Mouse (Mus musculus) kidney, embryonic 14.5 days (tissue): ENCODE results near the gene Nkx2-3. TPM values are rescaled to one million over a fixed set of nuclear protein-coding genes. Genes with fewer than 3 reads are reported as not detected.
A peak's percentile ranks its signal among the peaks of the same experiment; 100 is the strongest.

Experiments used
- ATAC-seq: fragments of 200-750 bp; cut with Nextera tagmentation; 2 replicates; pipeline ENCODE4 v1.8.0; 2017; ENCODE audit warnings: moderate number of reproducible peaks, mild to moderate bottlenecking, moderate TSS enrichment, moderate library complexity; ENCODE audit not compliant: low FRiP score, low TSS enrichment
- H3K27ac ChIP-seq: fragments of 300-500 bp; sonication (generic); 2 replicates; pipeline ENCODE4 v1.5.1; 2014; ENCODE audit warnings: low read depth, mild to moderate bottlenecking, low read length, moderate library complexity, mixed read lengths
- H3K27me3 ChIP-seq: fragments of 300-500 bp; sonication (generic); 2 replicates; pipeline ENCODE4 v1.6.1; 2014; ENCODE audit warnings: mild to moderate bottlenecking, low read length; ENCODE audit not compliant: control insufficient read depth, insufficient read depth
- H3K36me3 ChIP-seq: fragments of 300-500 bp; sonication (generic); 2 replicates; pipeline ENCODE4 v1.6.1; 2014; ENCODE audit warnings: low read length, mixed read lengths; ENCODE audit not compliant: control insufficient read depth, insufficient read depth
- H3K4me1 ChIP-seq: fragments of 300-500 bp; sonication (generic); 2 replicates; pipeline ENCODE4 v1.6.1; 2014; ENCODE audit warnings: low read length, mixed read lengths; ENCODE audit not compliant: control insufficient read depth, insufficient read depth
- H3K4me2 ChIP-seq: fragments of 300-500 bp; sonication (generic); replicated peaks from 2 replicates; pipeline ENCODE4 v1.6.1; 2014; ENCODE audit warnings: low read depth, mild to moderate bottlenecking, low read length
- H3K4me3 ChIP-seq: fragments of 300-500 bp; sonication (generic); 2 replicates; pipeline ENCODE4 v1.5.1; 2014; ENCODE audit warnings: mild to moderate bottlenecking, low read length
- H3K9ac ChIP-seq: fragments of 300-500 bp; sonication (generic); 2 replicates; pipeline ENCODE4 v1.6.1; 2014; ENCODE audit warnings: low read depth, mild to moderate bottlenecking, low read length, moderate library complexity
- H3K9me3 ChIP-seq: fragments of 300-500 bp; sonication (generic); 2 replicates; pipeline ENCODE4 v1.6.1; 2016; ENCODE audit warnings: low read length; ENCODE audit not compliant: control insufficient read depth
- WGBS: fragments of 180-500 bp; shearing (Covaris S2); extraction: QIAGEN DNeasy Blood & Tissue Kit; methylation state at CpG from one replicate; pipeline ENCODE4 v1.1.7; 2014; 5-methylcytosine and 5-hydroxymethylcytosine counted together
- polyA plus RNA-seq: library from polyadenylated mRNA; unstranded; fragments of >200 nt; fragmentation: Nextera tagmentation; extraction: Ambion mirVana; gene quantifications from 2 replicates; pipeline ENCODE4 v1.2.1, GENCODE M21; 2014

The Nkx2-3 gene
- polyA plus RNA-seq, 1 experiment from 2014 or later, result 0.14 TPM

GRCm38 (mm10) chr19:43583595-43583994, 28.5 kb upstream of the Nkx2-3 start:
- peaks cover 71% of the 10 kb centered on the region for H3K27me3 ChIP-seq
- WGBS, result under 1% methylated on average over 17 of the region's 17 CpGs

GRCm38 (mm10) chr19:43584788-43585187, 27.3 kb upstream of the Nkx2-3 start:
- 1% methylated on average over 13 of the region's 13 CpGs for WGBS
- Histone ChIP-seq H3K9ac (no peak overlapping the region), H3K36me3 (no peaks in the 10 kb centered on the region), H3K27me3 (peaks cover 74% of the 10 kb centered on the region), H3K4me3 (peak overlapping the region; percentile 14; the same call in 1 of the 2 replicates), H3K9me3 (no peaks in the 10 kb centered on the region), H3K4me2 (peak overlapping the region; percentile 29), H3K27ac (no peak overlapping the region), H3K4me1 (0 out of 2 replicates have a peak, but pooled peaks cover 5% of the 10 kb centered on the region)
- ATAC-seq, result no peak

More at GRCm38 (mm10) chr19:43583595-43583994, 28.5 kb upstream of the Nkx2-3 start:
- Histone ChIP-seq H3K4me1 (0 out of 2 replicates have a peak, but pooled peaks cover 5% of the 10 kb centered on the region), H3K36me3 (no peaks in the 10 kb centered on the region), H3K4me3 (no peak overlapping the region), H3K4me2 (no peak overlapping the region), H3K9ac (no peak overlapping the region), H3K9me3 (no peaks in the 10 kb centered on the region), H3K27ac (no peak overlapping the region)
- ATAC-seq, result no peak

GRCm38 (mm10) chr19:43592026-43592425, 20.1 kb upstream of the Nkx2-3 start:
- Histone ChIP-seq H3K27me3 (peaks cover 69% of the 10 kb centered on the region), H3K4me3 (no peak overlapping the region), H3K36me3 (no peaks in the 10 kb centered on the region), H3K9ac (no peak overlapping the region), H3K9me3 (no peaks in the 10 kb centered on the region), H3K27ac (no peak overlapping the region), H3K4me1 (no peaks in the 10 kb centered on the region), H3K4me2 (no peak overlapping the region)
- no peak for ATAC-seq
- WGBS, result 55% methylated on average over 4 of the region's 4 CpGs

GRCm38 (mm10) chr19:43596981-43597380, 15.1 kb upstream of the Nkx2-3 start:
- Histone ChIP-seq H3K27me3 (peaks cover 99% of the 10 kb centered on the region), H3K4me2 (no peak overlapping the region), H3K9ac (no peak overlapping the region), H3K27ac (no peak overlapping the region), H3K9me3 (no peaks in the 10 kb centered on the region), H3K36me3 (no peaks in the 10 kb centered on the region), H3K4me1 (peaks cover 8% of the 10 kb centered on the region), H3K4me3 (no peak overlapping the region)
- WGBS, result 11% methylated on average over 5 of the region's 5 CpGs
- ATAC-seq, result no peak

- peaks cover 99% of the 10 kb centered on the region for H3K27me3 ChIP-seq
- 2% methylated on average over 25 of the region's 25 CpGs for WGBS
- no peak for ATAC-seq
- peak overlapping the region; percentile 16; the same call in 1 of the 2 replicates for H3K4me3 ChIP-seq
- H3K4me1 ChIP-seq, result peaks cover 8% of the 10 kb centered on the region
- H3K27ac ChIP-seq, result no peak overlapping the region
- no peak overlapping the region for H3K9ac ChIP-seq
- H3K4me2 ChIP-seq, result no peak overlapping the region
- no peaks in the 10 kb centered on the region for H3K36me3 ChIP-seq
- no peaks in the 10 kb centered on the region for H3K9me3 ChIP-seq
These were observed 13.1 kb upstream of the Nkx2-3 start for GRCm38 (mm10) chr19:43598741-43599660.

GRCm38 (mm10) chr19:43599776-43600544, 12.2 kb upstream of the Nkx2-3 start:
- peaks cover 99% of the 10 kb centered on the region for H3K27me3 ChIP-seq
- H3K9ac ChIP-seq, result no peak overlapping the region
- no peaks in the 10 kb centered on the region for H3K36me3 ChIP-seq
- no peak for ATAC-seq
- H3K4me1 ChIP-seq, result peaks cover 8% of the 10 kb centered on the region
- peak overlapping the region; percentile 18 for H3K4me2 ChIP-seq
- H3K4me3 ChIP-seq, result peak overlapping the region; percentile 16
- WGBS, result under 1% methylated on average over 27 of the region's 27 CpGs
- no peak overlapping the region for H3K27ac ChIP-seq
- H3K9me3 ChIP-seq, result no peaks in the 10 kb centered on the region

GRCm38 (mm10) chr19:43600545-43601331, 11.4 kb upstream of the Nkx2-3 start:
- WGBS, result 1% methylated on average over 33 of the region's 33 CpGs
- Histone ChIP-seq H3K27me3 (peaks cover 99% of the 10 kb centered on the region), H3K9me3 (no peaks in the 10 kb centered on the region), H3K4me3 (no peak overlapping the region), H3K9ac (no peak overlapping the region), H3K27ac (no peak overlapping the region), H3K36me3 (no peaks in the 10 kb centered on the region), H3K4me1 (peaks cover 8% of the 10 kb centered on the region), H3K4me2 (no peak overlapping the region)
- ATAC-seq, result no peak

GRCm38 (mm10) chr19:43601440-43601839, 10.7 kb upstream of the Nkx2-3 start:
- Histone ChIP-seq H3K9ac (no peak overlapping the region), H3K4me2 (no peak overlapping the region), H3K4me3 (no peak overlapping the region), H3K36me3 (no peaks in the 10 kb centered on the region), H3K4me1 (peaks cover 8% of the 10 kb centered on the region), H3K27ac (no peak overlapping the region), H3K27me3 (peaks cover 99% of the 10 kb centered on the region), H3K9me3 (no peaks in the 10 kb centered on the region)
- 2% methylated on average over 27 of the region's 27 CpGs for WGBS
- no peak for ATAC-seq
